Mouse (Mus musculus) MEL (cell line): ENCODE measurements around the gene Tnik. TPM values are rescaled to one million over a fixed set of nuclear protein-coding genes. Genes with fewer than 3 reads are reported as not detected.

Source experiments
- DNase-seq: peaks from one replicate; pipeline ENCODE4 v3.0.0; 2011; ENCODE audit warnings: low read depth, low spot score
- H3K27ac ChIP-seq: 2 replicates; pipeline ENCODE4 v1.5.1; 2012; ENCODE audit warnings: low read depth, mild to moderate bottlenecking, control low read depth, low read length, moderate library complexity; ENCODE audit not compliant: control insufficient read depth
- H3K27me3 ChIP-seq, 2 experiments: fragments of 150-350 bp in 1 of 2; sonication (generic) in 1 of 2; 2 replicates each; pipeline ENCODE4 v1.6.1; 2012; ENCODE audit warnings: low read length in 2 of 2, mild to moderate bottlenecking in 2 of 2, improper control_type of control experiment in 1 of 2, moderate library complexity in 1 of 2; ENCODE audit not compliant: insufficient read depth in 2 of 2, control insufficient read depth in 1 of 2
- H3K36me3 ChIP-seq, 2 experiments: 2 replicates each; pipeline ENCODE4 v1.6.1; 2012 to 2014; ENCODE audit warnings: low read length in 2 of 2, improper control_type of control experiment in 1 of 2, inconsistent platforms in 1 of 2, mild to moderate bottlenecking in 1 of 2; ENCODE audit not compliant: insufficient read depth in 2 of 2, control insufficient read depth in 1 of 2
- H3K4me1 ChIP-seq, 2 experiments: fragments of 150-350 bp in 1 of 2; sonication (generic) in 1 of 2; 2 replicates each; pipeline ENCODE4 v1.6.1; 2012; ENCODE audit warnings: low read length in 2 of 2, improper control_type of control experiment in 1 of 2, mild to moderate bottlenecking in 1 of 2; ENCODE audit not compliant: insufficient read depth in 2 of 2, control insufficient read depth in 1 of 2
- H3K4me3 ChIP-seq, 2 experiments: fragments of 150-350 bp in 1 of 2; sonication (generic) in 1 of 2; 2 replicates each; pipeline ENCODE4 v1.5.1; 2012; ENCODE audit warnings: low read depth in 2 of 2, low read length in 2 of 2, mild to moderate bottlenecking in 2 of 2, moderate library complexity in 2 of 2, control low read depth in 1 of 2, improper control_type of control experiment in 1 of 2; ENCODE audit not compliant: control insufficient read depth in 1 of 2, insufficient read depth in 1 of 2
- H3K79me2 ChIP-seq: 2 replicates; pipeline ENCODE4 v1.6.1; 2012; ENCODE audit warnings: mild to moderate bottlenecking, low read length, moderate library complexity; ENCODE audit not compliant: control insufficient read depth, poor library complexity, insufficient read depth
- H3K9ac ChIP-seq: 2 replicates; pipeline ENCODE4 v1.6.1; 2012; ENCODE audit warnings: low read depth, mild to moderate bottlenecking, control low read depth, low read length, moderate library complexity; ENCODE audit not compliant: control insufficient read depth, poor library complexity, severe bottlenecking
- H3K9me3 ChIP-seq: fragments of 150-350 bp; sonication (generic); replicated peaks from 2 replicates; pipeline ENCODE4 v1.6.1; 2012; ENCODE audit warnings: mild to moderate bottlenecking, low read length, improper control_type of control experiment, moderate library complexity; ENCODE audit not compliant: insufficient read depth
- BHLHE40 ChIP-seq: IDR thresholded peaks from 2 replicates; pipeline ENCODE4 v1.6.1; 2012; ENCODE audit warnings: low read depth, mild to moderate bottlenecking, inconsistent platforms, low read length, improper control_type of control experiment, borderline replicate concordance
- ELF1 ChIP-seq: IDR thresholded peaks from 2 replicates; pipeline ENCODE4 v1.6.1; 2014; ENCODE audit warnings: low read depth, mild to moderate bottlenecking, inconsistent platforms, low read length, improper control_type of control experiment, moderate library complexity
- GABPA ChIP-seq: IDR thresholded peaks from 2 replicates; pipeline ENCODE4 v1.6.1; 2012; ENCODE audit warnings: low read depth, mild to moderate bottlenecking, inconsistent platforms, low read length, improper control_type of control experiment, moderate library complexity
- HCFC1 ChIP-seq: IDR thresholded peaks from 2 replicates; pipeline ENCODE4 v1.6.1; 2012; ENCODE audit warnings: low read depth, mild to moderate bottlenecking, inconsistent platforms, low read length, improper control_type of control experiment, moderate library complexity
- JUND ChIP-seq: IDR thresholded peaks from 2 replicates; pipeline ENCODE4 v1.6.1; 2011; ENCODE audit warnings: low read depth, mild to moderate bottlenecking, improper control_type of control experiment, low read length
- MAFK ChIP-seq: IDR thresholded peaks from 2 replicates; pipeline ENCODE4 v1.6.1; 2011; ENCODE audit warnings: low read depth, mild to moderate bottlenecking, low read length, improper control_type of control experiment, borderline replicate concordance
- MAX ChIP-seq: IDR thresholded peaks from 2 replicates; pipeline ENCODE4 v1.6.1; 2011; ENCODE audit warnings: low read length, improper control_type of control experiment
- MYB ChIP-seq: IDR thresholded peaks from 2 replicates; pipeline ENCODE4 v1.6.1; 2011; ENCODE audit warnings: mild to moderate bottlenecking, low read depth, low read length, improper control_type of control experiment
- MYC ChIP-seq: IDR thresholded peaks from 2 replicates; pipeline ENCODE4 v1.6.1; 2011; ENCODE audit warnings: low read depth, mild to moderate bottlenecking, low read length, improper control_type of control experiment, moderate library complexity
- POLR2AphosphoS2 ChIP-seq: IDR thresholded peaks from 2 replicates; pipeline ENCODE4 v1.6.1; 2011; ENCODE audit warnings: low read length, improper control_type of control experiment
- RAD21 ChIP-seq: IDR thresholded peaks from 2 replicates; pipeline ENCODE4 v1.6.1; 2011; ENCODE audit warnings: mild to moderate bottlenecking, low read depth, low read length, improper control_type of control experiment
- UBTF ChIP-seq: IDR thresholded peaks from 2 replicates; pipeline ENCODE4 v1.6.1; 2012; ENCODE audit warnings: low read depth, mild to moderate bottlenecking, inconsistent platforms, low read length, improper control_type of control experiment, moderate library complexity, borderline replicate concordance; ENCODE audit not compliant: insufficient read depth
- USF2 ChIP-seq, 2 experiments: IDR thresholded peaks; 2 replicates each; pipeline ENCODE4 v1.6.1; 2011 to 2012; ENCODE audit warnings: improper control_type of control experiment in 2 of 2, low read length in 2 of 2, borderline replicate concordance in 1 of 2, inconsistent platforms in 1 of 2, low read depth in 1 of 2, mild to moderate bottlenecking in 1 of 2; ENCODE audit not compliant: insufficient read depth in 1 of 2
- ZC3H11A ChIP-seq: IDR thresholded peaks from 2 replicates; pipeline ENCODE4 v1.6.1; 2012; ENCODE audit warnings: low read depth, mild to moderate bottlenecking, inconsistent platforms, low read length, improper control_type of control experiment
- ZNF384 ChIP-seq: IDR thresholded peaks from 2 replicates; pipeline ENCODE4 v1.6.1; 2012; ENCODE audit warnings: low read depth, mild to moderate bottlenecking, inconsistent platforms, low read length, improper control_type of control experiment
- polyA plus RNA-seq, 2 experiments: library from polyadenylated mRNA; stranded (reverse) in 1 of 2; unstranded in 1 of 2; fragments of >175 nt in 1 of 2; fragments of >200 nt in 1 of 2; gene quantifications; 2 replicates each; pipeline versions ENCODE4 v1.2.1 to v1.2.4; 2012; ENCODE audit warnings: low replicate concordance in 2 of 2, low read depth in 1 of 2; ENCODE audit not compliant: insufficient read length in 2 of 2, insufficient read depth in 1 of 2, missing spikeins in 1 of 2
- total RNA-seq: library from RNA; depleted of rRNA; stranded (reverse); fragments of 300-350 nt; gene quantifications from 2 replicates; pipeline ENCODE4 v1.2.3, GENCODE M21; 2012

Gene Tnik
- total and polyA plus RNA-seq, 3 experiments, result 9.9 to 78.4 (median 13.6) TPM

- DNase-seq, result no peak
- Histone ChIP-seq H3K4me3 (no peak overlapping the region), H3K27me3 (no peaks in the 10 kb centered on the region), H3K79me2 (no peaks in the 10 kb centered on the region), H3K4me1 (no peaks in the 10 kb centered on the region), H3K9me3 (no peaks in the 10 kb centered on the region; the same call in 1 of the 2 replicates), H3K27ac (no peak overlapping the region), H3K36me3 (no peaks in the 10 kb centered on the region; a peak in 1 of 4 replicates)
- no peak for TF ChIP-seq ZNF384
- TF ChIP-seq, all 39 proteins: peak for 0
- no peak overlapping the region for H3K9ac ChIP-seq
Measured at GRCm38 (mm10) chr3:28654740-28655139, 391.7 kb downstream of the Tnik start.

GRCm38 (mm10) chr3:28658349-28658748 is 395.3 kb downstream of the Tnik start:
- Histone ChIP-seq H3K4me3 (no peak overlapping the region), H3K36me3 (no peaks in the 10 kb centered on the region; a peak in 1 of 4 replicates), H3K79me2 (no peaks in the 10 kb centered on the region), H3K27me3 (no peaks in the 10 kb centered on the region), H3K4me1 (no peaks in the 10 kb centered on the region), H3K9me3 (no peaks in the 10 kb centered on the region), H3K27ac (no peak overlapping the region), H3K9ac (no peak overlapping the region)
- DNase-seq, result no peak
- TF ChIP-seq BHLHE40 (no peak), UBTF (no peak), MYB (no peak), MAX (no peak), MAFK (no peak), HCFC1 (no peak), POLR2AphosphoS2 (no peak), ZC3H11A (no peak)

DNA sequence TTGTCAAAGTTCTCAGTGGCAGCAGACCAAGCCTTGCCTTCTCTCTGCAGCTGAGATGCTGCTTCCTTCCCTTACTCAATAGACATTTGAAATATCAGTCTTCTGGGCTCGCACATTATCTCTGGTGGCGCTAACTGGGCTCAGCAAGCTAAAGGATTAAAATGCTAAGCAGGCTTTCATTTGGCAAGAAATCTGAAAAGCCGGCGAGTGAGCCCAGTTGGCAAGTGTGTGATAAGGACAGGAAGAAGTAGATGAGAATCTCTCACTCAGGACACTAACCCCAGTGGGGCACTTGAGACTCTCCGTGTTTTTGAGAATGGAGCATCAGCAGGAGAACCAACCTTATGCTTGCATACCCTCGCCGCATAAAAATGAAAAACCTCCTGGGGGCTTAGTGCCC is 417.8 kb downstream of the Tnik start:
- H3K4me1 ChIP-seq, result no peaks in the 10 kb centered on the region
- no peak overlapping the region for H3K9ac ChIP-seq
- H3K9me3 ChIP-seq, result no peaks in the 10 kb centered on the region
- DNase-seq, result no peak
- H3K79me2 ChIP-seq, result no peaks in the 10 kb centered on the region
- H3K36me3 ChIP-seq, result no peaks in the 10 kb centered on the region
- H3K4me3 ChIP-seq, result no peak overlapping the region
- no peak overlapping the region for H3K27ac ChIP-seq
- H3K27me3 ChIP-seq, result no peaks in the 10 kb centered on the region
- no peak for TF ChIP-seq USF2 (IDR thresholded peaks at IDR 0.05; ENCODE audit: borderline replicate concordance in 1 of 2, insufficient read depth in 1 of 2, low read depth in 1 of 2, low read length in 2 of 2)
- TF ChIP-seq RAD21, result no peak
- TF ChIP-seq MYC, result no peak
- no peak for TF ChIP-seq HCFC1
- TF ChIP-seq JUND, result no peak
- TF ChIP-seq GABPA, result no peak
- no peak for TF ChIP-seq ELF1
- TF ChIP-seq, all 39 proteins: peak for 0
